Mouse (Mus musculus) megakaryocyte-erythroid progenitor cell, adult 5 weeks (primary cell): ENCODE measurements around the gene Tmem176a. TPM values are rescaled to one million over a fixed set of nuclear protein-coding genes. Genes with fewer than 3 reads are reported as not detected.

Source experiments
- polyA plus RNA-seq: library from polyadenylated mRNA; stranded (reverse); fragments of >175 nt; gene quantifications from 2 replicates; pipeline ENCODE4 v1.2.3, GENCODE M21; 2012

The Tmem176a gene
- 87.0 and 113 TPM in 2 replicates for polyA plus RNA-seq

GRCm38 (mm10) chr6:48840371-48840969 is at the start of gene Tmem176a:
Tmem176a (plus strand) TSS chr6:48840919.

GRCm38 (mm10) chr6:48840973-48841625 is 380 bp downstream of the Tmem176a start, which contains the start of gene Tmem176b:
Tmem176b (minus strand) TSS chr6:48841496.

GRCm38 (mm10) chr6:48872596-48872995 is 31.9 kb downstream of the Tmem176a start, which contains the start of gene Aoc1:
Aoc1 (plus strand) TSS chr6:48872896.

Other genes with a start within 250 kb of the Tmem176a start
- gene Repin1, start 247.0 kb upstream of the Tmem176a start, polyA plus RNA-seq: 37.9 and 45.1 TPM in 2 replicates
- 5.2 and 6.3 TPM in 2 replicates for gene Gm44965, start 247.0 kb upstream of the Tmem176a start, polyA plus RNA-seq
- gene Zfp775, start 238.9 kb upstream of the Tmem176a start, polyA plus RNA-seq: 2.4 and 2.7 TPM in 2 replicates
- 1.9 and 2.7 TPM in 2 replicates for gene AI854703, start 214.2 kb upstream of the Tmem176a start, polyA plus RNA-seq
- gene Gimap8, start 193.7 kb upstream of the Tmem176a start, polyA plus RNA-seq: 0.53 and 0.70 TPM in 2 replicates
- gene Gimap9, start 164.8 kb upstream of the Tmem176a start, polyA plus RNA-seq: 1.3 and 2.0 TPM in 2 replicates
- gene Gimap4, start 156.4 kb upstream of the Tmem176a start, polyA plus RNA-seq: 0.69 and 1.0 TPM in 2 replicates
- gene Gimap6, start 132.7 kb upstream of the Tmem176a start, polyA plus RNA-seq: 7.4 and 13.0 TPM in 2 replicates
- 1.5 TPM in 1 of 2 replicates, not detected in the other for gene Gm28053, start 122.3 kb upstream of the Tmem176a start, polyA plus RNA-seq
- 0.06 TPM in 1 of 2 replicates, not detected in the other for gene Gimap7, start 122.3 kb upstream of the Tmem176a start, polyA plus RNA-seq
- gene Gimap1, start 101.9 kb upstream of the Tmem176a start, polyA plus RNA-seq: 6.1 and 12.2 TPM in 2 replicates
- gene Gimap5, start 94.7 kb upstream of the Tmem176a start, polyA plus RNA-seq: 4.8 and 8.0 TPM in 2 replicates
- 1.8 and 2.2 TPM in 2 replicates for gene Gimap3, start 70.1 kb upstream of the Tmem176a start, polyA plus RNA-seq
- 57.5 and 63.3 TPM in 2 replicates for gene Tmem176b, start 577 bp downstream of the Tmem176a start, polyA plus RNA-seq
- gene Aoc1, start 32.0 kb downstream of the Tmem176a start, polyA plus RNA-seq: 0.07 and 0.17 TPM in 2 replicates
- not detected in 2 replicates for gene 1600015I10Rik, start 89.0 kb downstream of the Tmem176a start, polyA plus RNA-seq
- gene Doxl2, start 134.0 kb downstream of the Tmem176a start, polyA plus RNA-seq: not detected in 2 replicates
- not detected in 2 replicates for gene Svs1, start 145.9 kb downstream of the Tmem176a start, polyA plus RNA-seq
- 0.24 and 0.41 TPM in 2 replicates for gene Gpnmb, start 195.6 kb downstream of the Tmem176a start, polyA plus RNA-seq
- 26.0 and 28.6 TPM in 2 replicates for gene Malsu1, start 232.9 kb downstream of the Tmem176a start, polyA plus RNA-seq